Mouse (Mus musculus): Measurements from ENCODE around the gene Plch1. TPM values are rescaled to one million over a fixed set of nuclear protein-coding genes. Genes with fewer than 3 reads are reported as not detected.

The Plch1 gene
- 0.17 and 0.18 TPM in 2 replicates for polyA plus RNA-seq (2012; rRNA removed)

GRCm38 (mm10) chr3:63899309-63899695 lies at the start of gene Plch1:
TSS of gene Plch1 (minus strand) at chr3:63899472.

GRCm38 (mm10) chr3:63928878-63929859 lies 29.9 kb upstream of the Plch1 start, which contains the start of gene E130311K13Rik:
TSS of gene E130311K13Rik (minus strand) at chr3:63929472.

Other genes with a start within 250 kb of the Plch1 start
- 1.4 and 1.8 TPM in 2 replicates for gene E130311K13Rik, start 30.0 kb upstream of the Plch1 start, polyA plus RNA-seq (2012; rRNA removed)
- gene Slc33a1, start 65.3 kb upstream of the Plch1 start, polyA plus RNA-seq (2012; rRNA removed) = 13.5 and 14.1 TPM in 2 replicates
- 5.5 and 5.6 TPM in 2 replicates for gene Gmps, start 76.6 kb upstream of the Plch1 start, polyA plus RNA-seq (2012; rRNA removed)
- under 0.01 and 0.01 TPM in 2 replicates for gene Vmn2r1, start 182.1 kb upstream of the Plch1 start, polyA plus RNA-seq (2012; rRNA removed)
- not detected in 2 replicates for gene Vmn2r2, start 242.5 kb upstream of the Plch1 start, polyA plus RNA-seq (2012; rRNA removed)

Measured in liver, embryonic 18 days (tissue).